Mouse (Mus musculus) forebrain, postnatal 0 days (tissue): ENCODE data around the gene Elmo2. TPM values are rescaled to one million over a fixed set of nuclear protein-coding genes. Genes with fewer than 3 reads are reported as not detected.

Source experiments
- ATAC-seq: fragments of 200-750 bp; cut with Nextera tagmentation; 2 replicates; pipeline ENCODE4 v1.8.0; 2017; ENCODE audit warnings: mild to moderate bottlenecking, moderate library complexity
- DNase-seq: peaks from one replicate; pipeline ENCODE4 v3.0.0-alpha.2; 2015
- H3K27ac ChIP-seq: fragments of 300-500 bp; sonication (generic); 2 replicates; pipeline ENCODE4 v1.5.1; 2014; ENCODE audit warnings: low read depth, mild to moderate bottlenecking, antibody characterized with exemption, low read length, moderate library complexity, mixed read lengths
- H3K27me3 ChIP-seq: fragments of 300-500 bp; sonication (generic); 2 replicates; pipeline ENCODE4 v1.6.1; 2014; ENCODE audit warnings: mild to moderate bottlenecking, low read length, mixed read lengths; ENCODE audit not compliant: insufficient read depth
- H3K36me3 ChIP-seq: fragments of 300-500 bp; sonication (generic); 2 replicates; pipeline ENCODE4 v1.6.1; 2014; ENCODE audit warnings: mild to moderate bottlenecking, moderate library complexity; ENCODE audit not compliant: insufficient read depth
- H3K4me1 ChIP-seq: fragments of 300-500 bp; sonication (generic); 2 replicates; pipeline ENCODE4 v1.6.1; 2014; ENCODE audit warnings: antibody characterized with exemption; ENCODE audit not compliant: insufficient read depth
- H3K4me2 ChIP-seq: fragments of 300-500 bp; sonication (generic); 2 replicates; pipeline ENCODE4 v1.6.1; 2014; ENCODE audit warnings: low read depth, mild to moderate bottlenecking, moderate library complexity
- H3K4me3 ChIP-seq: fragments of 300-500 bp; sonication (generic); 2 replicates; pipeline ENCODE4 v1.5.1; 2014; ENCODE audit warnings: low read depth, low read length, mixed read lengths
- H3K9ac ChIP-seq: fragments of 300-500 bp; sonication (generic); 2 replicates; pipeline ENCODE4 v1.6.1; 2014; ENCODE audit warnings: mild to moderate bottlenecking
- H3K9me3 ChIP-seq: fragments of 300-500 bp; sonication (generic); 2 replicates; pipeline ENCODE4 v1.6.1; 2016; ENCODE audit warnings: low read length
- CTCF ChIP-seq: sonication (generic); IDR thresholded peaks from 2 replicates; pipeline ENCODE4 v1.5.1; 2016; ENCODE audit warnings: antibody characterized with exemption, control low read depth, low read depth
- WGBS: fragments of 180-500 bp; shearing (Covaris S2); extraction: QIAGEN DNeasy Blood & Tissue Kit; methylation state at CpG from one replicate; pipeline ENCODE4 v1.1.7; 2014; 5-methylcytosine and 5-hydroxymethylcytosine counted together
- polyA plus RNA-seq: library from polyadenylated mRNA; unstranded; fragments of >200 nt; fragmentation: Nextera tagmentation; extraction: Ambion mirVana; gene quantifications from 2 replicates; pipeline ENCODE4 v1.2.1, GENCODE M21; 2015
- total RNA-seq: library from RNA; depleted of rRNA; stranded (reverse); fragments of >200 nt; gene quantifications from 2 replicates; pipeline ENCODE4 v1.2.3, GENCODE M21; 2014

Elmo2 gene
- total and polyA plus RNA-seq, 2 experiments from 2014 or later: 78.8 to 84.5 TPM

DNA sequence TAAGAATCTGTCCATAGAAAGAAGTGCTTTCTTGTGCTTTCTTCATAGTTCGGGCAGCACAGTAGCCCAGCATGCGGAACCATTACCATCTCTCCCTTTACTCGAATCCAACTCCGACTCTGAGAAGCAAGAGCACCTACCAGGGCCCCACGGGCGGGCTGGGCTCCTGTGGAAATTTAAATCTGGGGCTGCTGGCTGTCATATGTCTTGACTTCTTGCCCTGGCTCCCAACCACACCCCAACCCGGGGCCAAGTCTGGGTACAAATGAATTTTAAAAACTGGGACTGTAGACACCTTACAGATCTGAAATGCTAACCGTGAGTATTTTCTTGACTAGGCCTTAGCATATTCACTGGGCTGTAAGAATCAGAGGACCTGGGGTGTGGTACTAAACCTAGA is 73.0 kb downstream of the Elmo2 start:
- no peak for ATAC-seq
- H3K27ac ChIP-seq: no peak overlapping the region
- WGBS: 65% methylated on average over 8 of the region's 8 CpGs

DNA sequence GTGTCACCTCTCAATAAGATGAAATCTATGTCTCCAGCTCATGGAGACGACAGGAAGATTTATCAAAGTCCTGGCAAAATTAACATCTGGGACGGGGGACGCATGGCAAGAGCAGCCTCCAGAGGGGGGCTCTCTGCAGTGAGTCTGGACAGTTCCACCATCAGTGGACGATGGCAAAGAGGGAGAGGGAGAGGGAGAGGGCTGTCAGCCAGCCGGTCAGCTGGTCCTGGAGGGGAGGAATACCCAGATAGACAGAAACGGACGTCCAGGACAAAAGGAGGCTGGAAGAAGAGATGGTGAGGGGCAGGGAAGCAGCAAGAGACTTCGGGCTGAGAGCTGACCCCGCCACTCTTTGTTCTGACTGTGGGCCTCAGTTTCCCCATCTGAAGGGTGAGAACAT is 73.5 kb downstream of the Elmo2 start:
- Histone ChIP-seq H3K4me1 (no peaks in the 10 kb centered on the region; the same call in 1 of the 2 replicates), H3K27me3 (peaks cover 27% of the 10 kb centered on the region), H3K36me3 (no peaks in the 10 kb centered on the region), H3K9me3 (no peaks in the 10 kb centered on the region), H3K4me3 (no peak overlapping the region), H3K27ac (no peak overlapping the region), H3K4me2 (no peak overlapping the region), H3K9ac (no peak overlapping the region)
- ATAC-seq (no peak), DNase-seq (no peak)
- no peak for TF ChIP-seq CTCF
- 57% methylated on average over 9 of the region's 9 CpGs for WGBS

More for the DNA sequence above, 73.0 kb downstream of the Elmo2 start:
- Histone ChIP-seq H3K36me3 (no peaks in the 10 kb centered on the region), H3K4me3 (no peak overlapping the region), H3K4me2 (no peak overlapping the region), H3K4me1 (no peaks in the 10 kb centered on the region; the same call in 1 of the 2 replicates), H3K27me3 (peaks cover 25% of the 10 kb centered on the region), H3K9me3 (no peaks in the 10 kb centered on the region), H3K9ac (no peak overlapping the region)
- TF ChIP-seq CTCF: no peak
- DNase-seq: no peak

DNA sequence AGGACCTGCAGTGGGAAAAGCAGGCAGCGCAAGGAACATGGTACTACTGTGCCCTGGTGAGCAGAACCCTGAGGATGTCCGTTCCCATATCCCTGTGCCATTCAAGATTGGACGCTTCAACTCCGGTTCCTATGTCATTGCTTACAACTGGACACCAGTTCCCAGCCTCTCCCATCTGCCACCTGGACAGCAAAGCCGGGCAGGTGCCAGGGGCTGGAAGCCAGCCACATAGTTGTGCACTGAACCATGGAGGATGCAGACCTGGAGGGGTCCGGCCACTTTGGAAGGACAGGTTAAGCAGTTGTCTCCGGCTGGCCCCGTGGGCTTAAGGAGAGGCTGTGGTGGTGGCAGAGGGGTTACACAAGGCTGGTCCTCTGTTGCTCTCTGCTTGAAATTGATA is 73.9 kb downstream of the Elmo2 start:
- no peak overlapping the region for H3K27ac ChIP-seq
- no peak overlapping the region for H3K9ac ChIP-seq
- no peaks in the 10 kb centered on the region for H3K9me3 ChIP-seq
- ATAC-seq: no peak
- WGBS: 75% methylated on average over 8 of the region's 8 CpGs
- H3K36me3 ChIP-seq: no peaks in the 10 kb centered on the region
- TF ChIP-seq CTCF: no peak
- H3K4me3 ChIP-seq: no peak overlapping the region
- no peaks in the 10 kb centered on the region; the same call in 1 of the 2 replicates for H3K4me1 ChIP-seq
- H3K4me2 ChIP-seq: no peak overlapping the region
- no peak for DNase-seq
- peaks cover 31% of the 10 kb centered on the region for H3K27me3 ChIP-seq

DNA sequence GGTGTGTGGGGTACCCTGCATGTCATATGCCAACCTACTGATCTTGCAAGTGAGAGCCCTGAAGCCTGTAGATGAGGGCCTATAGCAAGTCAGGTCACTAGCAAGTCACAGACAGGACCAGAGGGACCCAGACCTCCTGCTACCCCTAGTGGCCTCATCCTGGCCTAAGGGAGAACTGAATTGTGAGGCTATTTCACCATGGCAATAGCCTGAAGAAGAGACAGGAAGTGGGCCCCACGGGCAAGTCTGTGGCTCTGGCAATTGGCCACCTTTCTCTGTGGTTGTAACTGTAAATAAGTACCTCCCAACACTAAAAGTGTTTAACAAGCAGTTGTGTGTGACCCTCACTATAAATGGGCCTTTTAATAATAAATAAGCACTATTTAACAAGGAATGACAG is 75.4 kb downstream of the Elmo2 start:
- 32% methylated on average over 1 of the region's 1 CpGs for WGBS
- H3K4me2 ChIP-seq: no peak overlapping the region
- H3K9me3 ChIP-seq: no peaks in the 10 kb centered on the region
- no peaks in the 10 kb centered on the region; the same call in 1 of the 2 replicates for H3K4me1 ChIP-seq
- no peak overlapping the region for H3K9ac ChIP-seq
- H3K36me3 ChIP-seq: no peaks in the 10 kb centered on the region
- no peak for TF ChIP-seq CTCF
- no peak overlapping the region for H3K4me3 ChIP-seq
- ATAC-seq: no peak
- H3K27me3 ChIP-seq: peaks cover 35% of the 10 kb centered on the region
- DNase-seq: no peak
- H3K27ac ChIP-seq: no peak overlapping the region

DNA sequence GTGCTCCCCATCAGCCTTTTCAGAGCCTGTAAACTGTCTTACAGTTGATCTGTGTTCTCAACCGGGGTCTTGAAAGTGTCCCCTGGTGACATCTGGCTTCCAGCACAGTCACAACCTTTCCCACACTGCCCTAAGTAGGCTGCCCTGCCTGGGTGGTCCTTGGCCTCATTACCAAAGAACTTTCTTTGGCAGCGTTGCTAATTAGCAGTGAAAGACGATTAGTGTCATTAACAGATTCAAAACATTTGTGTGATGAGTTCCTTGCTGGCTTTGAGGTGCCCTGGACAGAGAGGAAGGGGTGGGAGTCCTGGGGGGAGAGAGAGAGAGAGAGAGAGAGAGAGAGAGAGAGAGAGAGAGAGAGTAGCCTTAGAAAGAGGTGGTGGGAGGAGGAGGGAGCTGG is 77.3 kb downstream of the Elmo2 start:
- DNase-seq: no peak
- Histone ChIP-seq H3K4me2 (no peak overlapping the region), H3K9me3 (no peaks in the 10 kb centered on the region), H3K4me3 (no peak overlapping the region), H3K36me3 (no peaks in the 10 kb centered on the region), H3K9ac (no peak overlapping the region), H3K4me1 (no peaks in the 10 kb centered on the region; the same call in 1 of the 2 replicates), H3K27ac (no peak overlapping the region), H3K27me3 (peaks cover 31% of the 10 kb centered on the region)
- no peak for TF ChIP-seq CTCF
- ATAC-seq: peak; percentile 51; the same call in 1 of the 2 replicates
- 6% methylated on average over 3 of the region's 3 CpGs for WGBS

DNA sequence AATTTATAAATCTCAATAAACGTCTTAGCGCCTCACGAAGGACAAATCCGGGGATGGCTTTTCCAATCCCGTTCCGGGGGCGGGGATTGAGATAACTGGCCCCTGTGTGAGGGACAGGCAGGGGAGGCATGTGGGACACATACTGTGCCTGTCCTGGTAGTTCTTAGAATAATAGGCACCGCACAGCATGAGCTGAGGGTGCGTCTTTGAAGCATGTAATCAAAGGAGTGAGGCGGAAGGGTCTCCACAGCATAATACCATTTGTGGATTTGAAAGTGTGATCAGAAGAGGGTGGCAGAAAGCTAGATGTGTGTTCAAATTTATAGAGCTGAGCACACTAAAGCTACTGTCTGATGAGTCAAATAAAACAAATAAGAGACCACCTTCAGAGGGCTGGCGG is 79.9 kb downstream of the Elmo2 start:
- no peak overlapping the region for H3K4me2 ChIP-seq
- no peak for TF ChIP-seq CTCF
- H3K4me1 ChIP-seq: peaks cover 13% of the 10 kb centered on the region; the same call in 1 of the 2 replicates
- H3K27me3 ChIP-seq: peaks cover 24% of the 10 kb centered on the region
- 18% methylated on average over 11 of the region's 11 CpGs for WGBS
- no peak overlapping the region for H3K4me3 ChIP-seq
- no peak overlapping the region for H3K27ac ChIP-seq
- no peak overlapping the region for H3K9ac ChIP-seq
- no peaks in the 10 kb centered on the region for H3K36me3 ChIP-seq
- H3K9me3 ChIP-seq: no peaks in the 10 kb centered on the region
- DNase-seq (no peak), ATAC-seq (no peak)

DNA sequence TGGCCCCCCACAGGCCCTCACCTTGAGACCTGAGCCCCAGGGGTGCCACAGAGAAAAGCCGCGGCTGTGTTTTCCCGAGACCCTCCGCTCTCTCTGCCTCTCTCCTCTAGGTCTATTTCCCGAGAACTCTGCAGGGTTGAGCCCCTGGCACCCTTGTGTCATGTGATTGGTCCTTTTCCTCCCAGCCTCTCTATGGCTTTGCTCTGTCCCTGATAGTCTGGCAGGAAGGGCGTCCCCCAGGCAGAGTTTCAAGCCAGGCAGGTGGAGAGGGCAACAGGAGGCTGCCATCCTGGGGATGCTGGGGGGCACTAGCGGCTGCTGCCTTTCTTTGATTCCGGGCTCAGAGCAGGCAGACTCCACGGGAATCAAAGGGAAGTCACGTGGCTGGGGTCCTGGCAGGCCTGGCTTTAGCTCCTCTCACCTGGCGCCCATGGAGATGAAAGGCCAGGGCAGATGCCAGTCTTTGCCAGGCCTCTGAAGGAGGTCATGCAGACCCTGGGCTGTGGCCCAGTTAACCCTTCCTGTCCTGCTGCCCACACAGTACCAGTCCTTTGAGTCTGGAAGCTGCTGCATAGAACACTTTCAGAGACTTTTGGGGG is 83.1 kb downstream of the Elmo2 start:
- no peak overlapping the region for H3K9ac ChIP-seq
- no peak overlapping the region for H3K4me3 ChIP-seq
- no peaks in the 10 kb centered on the region for H3K36me3 ChIP-seq
- H3K27ac ChIP-seq: no peak overlapping the region
- peak; percentile 32; the same call in 1 of the 2 replicates for ATAC-seq
- H3K27me3 ChIP-seq: peaks cover 17% of the 10 kb centered on the region
- no peaks in the 10 kb centered on the region for H3K9me3 ChIP-seq
- TF ChIP-seq CTCF: no peak
- H3K4me1 ChIP-seq: peaks cover 13% of the 10 kb centered on the region; the same call in 1 of the 2 replicates
- H3K4me2 ChIP-seq: peak overlapping the region; percentile 19; the same call in 1 of the 2 replicates
- 7% methylated on average over 11 of the region's 11 CpGs for WGBS
- no peak for DNase-seq
